Mouse (Mus musculus): Measurements from ENCODE around the gene Efcab14. TPM values are rescaled to one million over a fixed set of nuclear protein-coding genes. Genes with fewer than 3 reads are reported as not detected.

Efcab14 gene
- polyA plus RNA-seq, 1 experiment from 2014 or later = 16.3 TPM

DNA sequence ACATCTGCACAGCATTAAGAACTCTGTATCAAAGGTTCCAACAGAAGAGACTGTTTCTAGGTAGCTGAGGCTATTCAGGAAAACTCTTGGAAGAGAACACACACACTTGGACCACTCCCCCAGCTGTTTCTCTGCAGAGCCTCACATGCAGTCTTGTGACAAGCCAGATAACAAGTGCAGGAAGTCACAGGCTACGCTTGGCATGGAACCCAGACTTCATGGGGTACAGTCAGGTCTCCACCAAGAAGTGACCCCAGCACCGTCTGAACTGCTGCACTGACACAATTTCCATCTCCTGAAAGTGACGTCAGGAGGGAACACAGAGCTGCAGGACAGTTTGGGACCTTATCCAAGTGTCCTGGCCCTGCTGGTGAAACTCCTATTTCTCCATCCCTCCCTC is 84.4 kb downstream of the Efcab14 start:
- no peak overlapping the region for H3K4me3 ChIP-seq (ENCODE audit: low read depth, low read length)
- no peak overlapping the region for H3K4me2 ChIP-seq (replicated peaks; ENCODE audit: low read depth)
- no peaks in the 10 kb centered on the region for H3K9me3 ChIP-seq (ENCODE audit: control insufficient read depth, low read length)
- WGBS = 62% methylated on average over 3 of the region's 3 CpGs
- no peak for ATAC-seq (ENCODE audit: low FRiP score, low TSS enrichment)
- H3K27me3 ChIP-seq (ENCODE audit: control insufficient read depth, insufficient read depth, low read length) = no peaks in the 10 kb centered on the region
- TF ChIP-seq CTCF (IDR thresholded peaks at IDR 0.05; ENCODE audit: low read depth) (no peak), EP300 (optimal IDR thresholded peaks at IDR 0.05) (no peak)
- no peaks in the 10 kb centered on the region for H3K4me1 ChIP-seq (replicated peaks; ENCODE audit: control insufficient read depth, insufficient read depth)
- no peak overlapping the region for H3K27ac ChIP-seq (replicated peaks)
- H3K36me3 ChIP-seq (ENCODE audit: control insufficient read depth, insufficient read depth, low read length) = no peaks in the 10 kb centered on the region
- H3K9ac ChIP-seq (ENCODE audit: low read length) = no peak overlapping the region
- DNase-seq (ENCODE audit: low spot score) = no peak

DNA sequence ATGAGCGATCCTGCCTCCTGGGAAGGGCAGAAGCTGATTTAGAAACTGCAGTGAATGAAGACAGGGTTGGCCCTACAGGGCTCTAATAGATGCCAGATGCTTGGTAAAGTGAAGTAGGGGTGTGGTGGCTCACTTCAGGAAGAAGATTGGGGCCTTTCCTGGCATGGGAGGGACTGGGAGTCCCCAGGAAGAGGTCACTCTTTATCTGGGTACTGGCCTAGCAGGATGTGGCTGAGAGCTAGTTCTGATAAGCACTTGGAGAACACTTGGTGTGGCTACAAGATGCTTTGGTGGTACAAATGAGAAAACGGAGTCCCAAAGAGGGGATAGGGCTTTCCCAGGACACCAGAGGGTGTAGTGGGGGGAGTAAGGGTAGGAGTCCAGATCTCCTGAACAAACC is 86.6 kb downstream of the Efcab14 start:
- H3K4me3 ChIP-seq (ENCODE audit: low read depth, low read length) = no peak overlapping the region
- no peaks in the 10 kb centered on the region for H3K36me3 ChIP-seq (ENCODE audit: control insufficient read depth, insufficient read depth, low read length)
- H3K27ac ChIP-seq (replicated peaks) = no peak overlapping the region
- no peak overlapping the region for H3K4me2 ChIP-seq (replicated peaks; ENCODE audit: low read depth)
- DNase-seq (ENCODE audit: low spot score) (no peak), ATAC-seq (ENCODE audit: low FRiP score, low TSS enrichment) (no peak)
- peaks cover 4% of the 10 kb centered on the region; the same call in 1 of the 2 replicates for H3K4me1 ChIP-seq (replicated peaks; ENCODE audit: control insufficient read depth, insufficient read depth)
- no peaks in the 10 kb centered on the region for H3K9me3 ChIP-seq (ENCODE audit: control insufficient read depth, low read length)
- TF ChIP-seq EP300 (optimal IDR thresholded peaks at IDR 0.05) (no peak), CTCF (IDR thresholded peaks at IDR 0.05; ENCODE audit: low read depth) (no peak)
- 66% methylated on average over 2 of the region's 2 CpGs for WGBS
- H3K27me3 ChIP-seq (ENCODE audit: control insufficient read depth, insufficient read depth, low read length) = no peaks in the 10 kb centered on the region
- no peak overlapping the region for H3K9ac ChIP-seq (ENCODE audit: low read length)

DNA sequence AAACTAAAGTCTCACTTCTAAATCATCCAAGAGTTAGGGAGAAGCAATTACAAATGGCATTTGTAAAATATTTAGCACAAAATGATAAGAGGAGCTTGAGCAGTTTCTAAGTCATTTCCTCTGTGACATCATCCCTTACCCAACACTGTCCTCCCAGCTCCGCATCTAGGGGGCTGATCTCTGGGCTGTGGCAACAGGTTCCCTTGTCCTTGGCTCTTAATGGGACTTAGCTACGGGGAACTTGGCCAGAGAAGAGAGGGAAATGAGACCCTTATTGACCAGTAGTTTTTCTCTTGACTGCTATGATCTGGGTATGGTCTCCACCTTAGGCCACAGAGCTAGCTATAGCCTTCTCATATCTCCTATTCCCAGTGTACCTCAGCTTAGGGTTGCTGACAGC is 87.7 kb downstream of the Efcab14 start:
- DNase-seq (ENCODE audit: low spot score) (no peak), ATAC-seq (ENCODE audit: low FRiP score, low TSS enrichment) (no peak)
- Histone ChIP-seq H3K4me3 (ENCODE audit: low read depth, low read length) (no peak overlapping the region), H3K4me1 (replicated peaks; ENCODE audit: control insufficient read depth, insufficient read depth) (peaks cover 4% of the 10 kb centered on the region; the same call in 1 of the 2 replicates), H3K9me3 (ENCODE audit: control insufficient read depth, low read length) (no peaks in the 10 kb centered on the region), H3K27ac (replicated peaks) (no peak overlapping the region), H3K4me2 (replicated peaks; ENCODE audit: low read depth) (no peak overlapping the region), H3K36me3 (ENCODE audit: control insufficient read depth, insufficient read depth, low read length) (no peaks in the 10 kb centered on the region), H3K27me3 (ENCODE audit: control insufficient read depth, insufficient read depth, low read length) (no peaks in the 10 kb centered on the region), H3K9ac (ENCODE audit: low read length) (no peak overlapping the region)
- TF ChIP-seq CTCF (IDR thresholded peaks at IDR 0.05; ENCODE audit: low read depth) = no peak
- 75% methylated on average over 2 of the region's 2 CpGs for WGBS

Other genes with a start within 250 kb of the Efcab14 start
- gene Cyp4a14, start 241.6 kb upstream of the Efcab14 start, polyA plus RNA-seq (2015; fragmentation: Nextera tagmentation; extraction: Ambion mirVana) = 1.1 and 1.2 TPM in 2 replicates
- gene Cyp4a10, start 219.5 kb upstream of the Efcab14 start, polyA plus RNA-seq (2015; fragmentation: Nextera tagmentation; extraction: Ambion mirVana) = 0.57 and 0.62 TPM in 2 replicates
- gene Cyp4a31, start 174.1 kb upstream of the Efcab14 start, polyA plus RNA-seq (2015; fragmentation: Nextera tagmentation; extraction: Ambion mirVana) = 0.08 and 0.21 TPM in 2 replicates
- gene Cyp4a32, start 136.8 kb upstream of the Efcab14 start, polyA plus RNA-seq (2015; fragmentation: Nextera tagmentation; extraction: Ambion mirVana) = 0.08 and 0.21 TPM in 2 replicates
- gene Cyp4b1, start 90.0 kb upstream of the Efcab14 start, polyA plus RNA-seq (2015; fragmentation: Nextera tagmentation; extraction: Ambion mirVana) = 1.2 and 1.4 TPM in 2 replicates
- 0.21 TPM in 2 replicates for gene Tex38, start 43.3 kb downstream of the Efcab14 start, polyA plus RNA-seq (2015; fragmentation: Nextera tagmentation; extraction: Ambion mirVana)
- 30.4 and 30.6 TPM in 2 replicates for gene Atpaf1, start 47.1 kb downstream of the Efcab14 start, polyA plus RNA-seq (2015; fragmentation: Nextera tagmentation; extraction: Ambion mirVana)
- gene Mob3c, start 90.3 kb downstream of the Efcab14 start, polyA plus RNA-seq (2015; fragmentation: Nextera tagmentation; extraction: Ambion mirVana) = 7.5 and 8.1 TPM in 2 replicates
- gene Mknk1, start 101.5 kb downstream of the Efcab14 start, polyA plus RNA-seq (2015; fragmentation: Nextera tagmentation; extraction: Ambion mirVana) = 11.6 and 15.1 TPM in 2 replicates
- not detected in 2 replicates for gene Kncn, start 146.7 kb downstream of the Efcab14 start, polyA plus RNA-seq (2015; fragmentation: Nextera tagmentation; extraction: Ambion mirVana)
- not detected in 2 replicates for gene 6430628N08Rik, start 152.9 kb downstream of the Efcab14 start, polyA plus RNA-seq (2015; fragmentation: Nextera tagmentation; extraction: Ambion mirVana)
- 0.02 TPM in 1 of 2 replicates, not detected in the other for gene Dmbx1, start 202.2 kb downstream of the Efcab14 start, polyA plus RNA-seq (2015; fragmentation: Nextera tagmentation; extraction: Ambion mirVana)

Measured in stomach, postnatal 0 days (tissue).